Mouse (Mus musculus) testis, adult 2 months (tissue): ENCODE data around the gene Tmem164.

ENCODE experiments used
- CTCF ChIP-seq: fragments of 200-500 bp; IDR thresholded peaks from 2 replicates; pipeline ENCODE4 v1.5.1; 2012; ENCODE audit warnings: low read depth, mild to moderate bottlenecking, inconsistent platforms, low read length, moderate library complexity; ENCODE audit not compliant: control insufficient read depth, insufficient read depth, insufficient replicate concordance
- POLR2A ChIP-seq: fragments of 200-500 bp; IDR thresholded peaks from 2 replicates; pipeline ENCODE4 v1.6.1; 2012; ENCODE audit warnings: low read depth, mild to moderate bottlenecking, inconsistent platforms, low read length, moderate library complexity; ENCODE audit not compliant: control insufficient read depth

- TF ChIP-seq CTCF, result no peak
- no peak for TF ChIP-seq POLR2A
Observed at GRCm38 (mm10) chrX:142841916-142842315, 160.7 kb downstream of the Tmem164 start.
